Mouse (Mus musculus) thymus, adult 18-20 months (tissue): ENCODE measurements around the gene Lingo1.

Experiments used
- DNase-seq, 2 experiments: peaks; one replicate each; pipeline ENCODE4 v3.0.0; 2022; ENCODE audit warnings: mixed read lengths in 2 of 2

Gene Lingo1

GRCm38 (mm10) chr9:56629674-56630397 is 166.4 kb downstream of the Lingo1 start:
- DNase-seq: no peak

- DNase-seq: no peak
These were observed 169.0 kb downstream of the Lingo1 start for GRCm38 (mm10) chr9:56627295-56627694.

- DNase-seq: no peak
These were observed 171.3 kb downstream of the Lingo1 start for GRCm38 (mm10) chr9:56624923-56625322.

DNA sequence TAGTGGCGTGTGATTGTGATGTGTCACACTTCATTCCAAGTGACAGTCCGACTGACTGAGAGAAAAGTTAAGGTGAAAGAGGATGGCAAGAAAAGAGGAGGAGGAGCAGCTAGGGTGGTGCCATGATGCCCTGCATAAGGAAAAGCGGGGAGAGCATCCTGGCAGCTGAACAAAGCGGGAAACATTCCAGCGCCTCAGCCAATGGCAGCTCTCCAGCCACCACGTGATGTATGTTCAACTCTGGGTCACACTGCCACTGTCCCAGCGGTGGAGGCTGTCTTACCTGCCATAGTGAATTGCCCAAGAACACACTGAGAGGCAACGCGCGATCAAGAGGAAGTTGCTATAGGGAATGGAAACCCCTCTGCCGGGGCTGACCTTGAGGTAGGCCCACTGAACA is 172.9 kb downstream of the Lingo1 start:
- no peak for DNase-seq

- no peak for DNase-seq
These were observed 173.5 kb downstream of the Lingo1 start for GRCm38 (mm10) chr9:56622761-56623160.

- no peak for DNase-seq
These were observed 175.5 kb downstream of the Lingo1 start for GRCm38 (mm10) chr9:56620512-56621371.

DNA sequence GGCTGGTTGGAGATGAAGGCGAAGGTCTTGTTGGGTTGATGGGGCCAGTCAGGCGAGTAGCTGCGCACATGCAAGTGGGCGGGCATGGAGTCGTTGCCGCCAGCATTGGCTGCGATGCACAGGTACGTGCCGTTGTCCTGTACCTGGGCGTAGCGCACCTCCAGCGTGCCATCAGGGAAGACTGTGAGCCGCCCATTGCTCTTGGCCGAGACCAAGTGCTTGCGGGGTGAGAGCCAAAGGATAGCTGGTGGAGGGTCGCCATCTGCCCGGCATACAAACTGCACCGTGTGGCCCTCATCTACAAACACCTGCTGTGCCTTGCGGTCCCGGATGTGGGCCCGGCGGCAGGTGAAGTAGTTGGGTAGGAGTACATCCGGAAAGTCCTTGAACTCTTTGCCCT is 176.6 kb downstream of the Lingo1 start:
- DNase-seq: no peak

DNA sequence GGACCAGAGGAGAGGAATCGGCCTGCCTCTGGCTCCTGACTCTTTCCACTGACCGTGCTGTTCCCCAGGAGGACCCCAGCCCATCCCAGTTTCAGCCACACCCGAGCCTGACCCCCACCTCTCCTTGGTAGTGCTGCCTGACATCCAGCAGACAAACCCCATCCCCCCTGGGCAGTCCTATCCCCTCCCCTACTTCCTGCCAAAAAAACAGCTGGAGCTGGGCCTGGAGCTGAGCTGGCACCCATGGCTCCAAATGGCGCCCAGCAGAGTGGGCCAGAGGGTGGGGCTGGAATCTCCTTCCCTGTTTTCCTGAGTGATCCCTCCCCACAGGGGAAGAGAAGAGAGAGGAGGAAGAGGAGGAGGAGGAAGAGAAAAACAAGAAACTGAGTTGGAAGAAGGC is 177.6 kb downstream of the Lingo1 start:
- DNase-seq: no peak

GRCm38 (mm10) chr9:56616061-56616460 is 180.2 kb downstream of the Lingo1 start:
- no peak for DNase-seq

DNA sequence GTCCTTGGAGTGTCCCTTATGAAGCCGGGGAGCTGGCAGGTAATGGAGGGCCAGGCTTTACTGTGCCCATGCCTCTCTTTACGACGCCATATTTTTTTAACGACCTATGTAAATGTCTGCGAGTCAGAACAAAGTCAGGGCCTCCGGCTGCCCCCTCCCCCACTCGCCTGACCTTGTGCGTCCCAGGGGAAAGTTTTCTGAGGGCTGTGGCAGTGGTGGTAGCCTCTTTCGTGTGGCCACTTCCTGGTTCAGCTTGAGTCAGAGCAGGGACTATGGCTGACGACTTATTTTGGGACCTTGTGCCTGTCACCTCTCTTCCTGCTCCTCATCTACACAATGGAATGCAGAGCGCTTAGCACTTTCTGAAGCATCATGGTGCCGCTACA is 183.5 kb downstream of the Lingo1 start:
- DNase-seq: no peak

GRCm38 (mm10) chr9:56611912-56612797 is 184.1 kb downstream of the Lingo1 start:
- DNase-seq: no peak

DNA sequence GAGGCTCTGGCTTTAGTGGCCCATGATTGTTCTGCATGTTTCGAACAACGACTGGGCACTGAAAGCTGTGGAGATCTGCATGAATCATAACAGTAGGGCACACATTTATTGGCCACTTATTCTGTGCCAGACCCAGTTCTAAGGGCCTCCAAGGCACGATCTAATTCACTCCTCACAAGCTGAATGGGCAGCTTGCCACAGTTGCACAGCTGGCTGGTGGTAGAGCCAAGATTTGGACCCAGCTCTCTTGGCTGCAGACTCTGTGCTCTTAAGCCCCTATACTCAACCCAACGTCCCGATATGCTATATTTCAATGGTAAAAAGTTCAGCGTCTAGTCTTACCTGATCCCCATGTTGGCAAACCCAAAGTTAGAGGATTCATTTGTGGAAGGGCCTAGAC is 185.3 kb downstream of the Lingo1 start:
- DNase-seq: no peak

DNA sequence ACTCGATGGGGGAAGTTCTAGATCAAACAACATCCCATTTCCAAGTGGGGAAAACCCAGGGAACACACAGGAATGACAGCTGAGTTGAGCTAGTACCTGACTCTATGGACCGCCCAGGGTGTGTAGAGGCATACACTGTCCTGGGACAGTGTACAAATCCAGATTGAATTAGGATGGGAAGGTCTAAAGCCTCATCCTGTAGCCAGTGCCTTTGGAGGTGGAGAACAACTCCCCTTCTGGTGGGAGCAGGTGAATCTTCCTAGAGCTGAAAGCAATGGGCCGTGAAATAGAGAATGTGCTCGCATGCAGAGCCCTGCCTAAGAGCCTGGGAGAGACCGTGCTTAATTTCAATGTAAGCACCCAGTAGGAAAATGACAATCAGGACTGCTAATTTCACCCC is 185.8 kb downstream of the Lingo1 start:
- DNase-seq: no peak

GRCm38 (mm10) chr9:56609486-56609885 is 186.8 kb downstream of the Lingo1 start:
- DNase-seq: no peak

GRCm38 (mm10) chr9:56608691-56609351 is 187.4 kb downstream of the Lingo1 start:
- no peak for DNase-seq

DNA sequence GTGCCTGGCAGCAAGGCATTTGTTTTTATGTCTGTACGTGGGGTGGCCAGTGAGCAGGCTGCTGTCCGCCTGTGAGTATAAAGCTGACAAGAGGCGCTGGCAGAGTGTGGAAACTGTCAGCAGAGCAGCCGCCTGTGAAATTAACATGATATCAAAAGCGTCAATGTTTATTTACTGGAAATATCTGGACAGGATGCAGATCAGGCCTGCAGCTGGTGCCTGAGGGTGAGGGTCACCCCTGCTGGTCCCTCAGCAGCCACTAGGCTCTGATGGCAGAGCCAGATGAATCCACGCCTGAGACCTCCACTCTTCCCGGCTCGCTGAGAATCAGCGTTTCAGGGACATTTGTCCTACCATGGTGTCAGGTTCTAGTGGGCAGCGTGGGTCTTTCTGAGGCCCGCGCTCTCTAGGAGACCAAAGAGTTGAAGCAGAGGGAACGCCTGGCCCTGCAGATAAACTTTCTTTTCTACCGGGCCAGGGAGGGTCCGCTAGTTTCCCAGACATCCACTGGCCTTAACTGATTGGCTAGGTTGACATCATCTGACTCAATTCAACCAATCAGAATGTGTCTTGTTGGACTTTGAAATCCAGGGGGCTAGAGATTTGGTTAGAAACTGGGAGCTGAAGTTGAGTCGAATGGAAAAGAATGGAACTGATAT is 190.1 kb downstream of the Lingo1 start:
- DNase-seq: no peak

DNA sequence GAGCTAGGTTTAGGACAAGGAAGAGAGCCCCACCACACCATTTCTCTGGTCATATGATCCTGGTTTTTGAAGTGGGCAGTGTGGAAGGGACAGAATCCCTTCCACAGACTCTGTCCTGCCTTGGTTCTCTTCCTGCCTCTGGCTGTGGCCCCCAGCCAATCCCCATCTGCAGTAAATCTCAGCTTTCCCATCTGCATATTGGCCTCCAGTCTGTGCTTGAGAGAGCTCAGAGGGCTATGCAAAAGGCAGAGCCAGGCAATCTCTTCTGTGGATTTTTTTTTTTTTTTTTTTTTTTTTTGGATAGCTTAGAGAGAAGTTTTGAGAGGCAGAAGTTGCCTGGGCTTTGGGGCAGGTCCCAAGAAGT is 190.8 kb downstream of the Lingo1 start:
- no peak for DNase-seq

DNA sequence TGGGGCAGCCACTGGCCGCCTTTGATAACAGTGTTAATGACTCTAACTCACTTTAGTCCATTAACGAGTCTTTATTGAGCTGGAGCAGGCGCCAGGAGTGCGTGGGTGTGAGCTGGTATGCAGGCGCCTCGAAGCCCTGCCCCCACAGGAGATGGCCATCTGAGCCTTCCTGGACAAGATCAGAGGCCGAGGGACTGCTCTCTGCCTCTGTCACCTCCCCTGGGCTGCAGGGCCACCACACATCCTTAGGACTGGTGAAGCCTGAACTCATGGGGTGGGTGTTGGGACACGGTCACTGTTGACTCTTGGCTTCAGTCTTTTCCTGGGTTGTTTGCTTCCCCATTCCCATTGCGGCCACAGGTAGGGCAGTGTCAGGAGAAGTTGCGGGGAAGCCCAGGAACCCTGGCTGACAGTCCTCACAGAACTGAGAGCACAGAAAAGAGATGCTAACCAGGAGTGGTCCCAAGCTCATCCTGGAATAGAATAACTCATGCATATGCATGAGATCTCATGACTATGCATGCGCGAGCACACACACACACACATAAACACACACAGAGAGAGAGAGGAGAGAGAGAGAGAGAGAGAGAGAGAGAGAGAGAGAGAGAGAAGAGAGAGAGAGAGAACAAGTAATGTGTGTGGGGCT is 191.3 kb downstream of the Lingo1 start:
- DNase-seq: no peak

- DNase-seq: no peak
These were observed 195.6 kb downstream of the Lingo1 start for GRCm38 (mm10) chr9:56600655-56601054.

- DNase-seq: no peak
These were observed 203.6 kb downstream of the Lingo1 start for GRCm38 (mm10) chr9:56592639-56593038.

DNA sequence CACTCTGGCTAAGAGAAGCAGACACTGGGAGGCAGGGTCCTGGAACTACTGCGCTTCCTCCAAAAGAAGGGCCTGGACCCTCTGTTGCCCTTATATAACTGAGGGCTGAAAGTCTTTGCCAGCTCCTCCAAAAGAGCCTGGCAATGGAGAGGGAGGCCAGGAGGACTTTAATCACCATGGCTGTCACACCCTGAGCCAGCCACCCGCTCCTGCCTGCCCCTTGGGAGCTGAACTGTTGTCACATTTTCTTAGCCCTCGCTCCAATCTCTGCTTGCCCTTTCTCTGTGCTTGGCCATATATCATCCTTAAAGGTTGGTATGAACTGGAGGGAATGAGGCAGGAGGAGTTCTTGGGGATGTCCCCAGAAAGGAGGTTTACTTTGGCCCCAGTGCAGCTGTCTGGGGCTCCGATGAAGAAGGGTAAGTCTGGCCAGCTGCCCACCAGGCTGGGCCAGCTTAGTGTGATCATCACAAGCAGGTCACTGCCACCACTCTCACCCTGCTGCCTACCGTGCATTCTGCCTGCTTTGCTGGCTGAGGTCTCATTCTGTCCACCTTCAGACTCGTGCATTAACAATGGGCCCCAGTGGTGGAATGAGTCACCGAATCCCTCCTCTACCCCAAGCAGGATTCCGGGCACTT is 204.9 kb downstream of the Lingo1 start:
- DNase-seq: no peak
